Mouse (Mus musculus): Measurements from ENCODE around the gene Ripk4. TPM values are rescaled to one million over a fixed set of nuclear protein-coding genes. Genes with fewer than 3 reads are reported as not detected.

The Ripk4 gene
- polyA plus RNA-seq, 1 experiment, result not detected

DNA sequence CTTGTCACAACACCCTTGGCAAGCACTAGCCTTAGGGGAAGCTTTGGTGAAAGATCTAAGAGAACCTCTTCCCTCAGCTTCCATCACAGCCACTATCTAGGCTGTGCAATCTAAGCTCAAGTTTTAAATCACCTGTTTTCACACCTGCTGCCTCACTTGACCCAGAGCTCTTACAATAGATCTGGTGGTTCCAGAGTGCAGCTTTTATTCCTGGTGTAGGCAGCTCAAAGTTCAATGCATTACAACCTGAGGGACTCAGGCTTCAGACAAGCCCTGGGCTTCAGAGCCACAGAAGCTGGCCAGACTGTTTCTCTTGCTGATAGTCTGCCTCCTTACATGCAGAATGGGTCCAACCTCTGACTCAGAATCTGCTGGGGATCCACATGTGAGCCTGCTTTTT lies 51.5 kb downstream of the Ripk4 start:
- no peak for TF ChIP-seq GATA1 (IDR thresholded peaks at IDR 0.05; ENCODE audit: borderline replicate concordance, low read length)
- TF ChIP-seq FLI1 (IDR thresholded peaks at IDR 0.05; ENCODE audit: low read length), result no peak

DNA sequence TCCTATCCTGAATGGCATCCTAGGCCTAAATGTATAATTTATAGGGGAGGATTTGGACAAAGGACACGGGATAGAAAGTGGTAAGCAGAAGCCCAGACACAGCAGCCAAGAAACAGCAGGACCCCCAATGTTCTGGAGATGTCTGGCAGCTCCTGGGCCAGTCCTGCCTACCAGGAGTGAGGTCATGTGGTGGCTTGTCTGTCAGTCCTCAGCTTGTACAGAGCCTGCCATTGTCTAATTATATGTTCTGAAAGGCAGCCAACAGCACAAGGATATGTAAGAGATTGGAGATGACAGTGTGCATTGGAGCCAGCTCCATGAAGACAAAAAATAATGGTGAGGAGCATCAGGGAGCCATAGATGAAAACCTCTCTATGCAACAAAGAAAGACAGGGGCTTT lies 61.7 kb downstream of the Ripk4 start:
- TF ChIP-seq FLI1 (IDR thresholded peaks at IDR 0.05; ENCODE audit: low read length) (no peak), GATA1 (IDR thresholded peaks at IDR 0.05; ENCODE audit: borderline replicate concordance, low read length) (no peak)
- Histone ChIP-seq H3K36me3 (replicated peaks; ENCODE audit: low read length) (no peaks in the 10 kb centered on the region), H3K4me1 (no peaks in the 10 kb centered on the region), H3K27me3 (replicated peaks) (peaks cover 11% of the 10 kb centered on the region), H3K9me3 (no peaks in the 10 kb centered on the region), H3K4me3 (replicated peaks) (no peak overlapping the region)

More for the DNA sequence above, 51.5 kb downstream of the Ripk4 start:
- Histone ChIP-seq H3K36me3 (replicated peaks; ENCODE audit: low read length) (no peaks in the 10 kb centered on the region), H3K27me3 (replicated peaks) (peaks cover 26% of the 10 kb centered on the region), H3K4me3 (replicated peaks) (no peak overlapping the region), H3K4me1 (no peaks in the 10 kb centered on the region), H3K9me3 (no peaks in the 10 kb centered on the region)

- Histone ChIP-seq H3K4me3 (replicated peaks) (no peak overlapping the region), H3K9me3 (no peaks in the 10 kb centered on the region), H3K27me3 (replicated peaks) (peaks cover 8% of the 10 kb centered on the region), H3K36me3 (replicated peaks; ENCODE audit: low read length) (no peaks in the 10 kb centered on the region), H3K4me1 (no peaks in the 10 kb centered on the region)
- TF ChIP-seq GATA1 (IDR thresholded peaks at IDR 0.05; ENCODE audit: borderline replicate concordance, low read length), result no peak
- no peak for TF ChIP-seq FLI1 (IDR thresholded peaks at IDR 0.05; ENCODE audit: low read length)
These were observed 65.8 kb downstream of the Ripk4 start for GRCm38 (mm10) chr16:97697769-97698168.

DNA sequence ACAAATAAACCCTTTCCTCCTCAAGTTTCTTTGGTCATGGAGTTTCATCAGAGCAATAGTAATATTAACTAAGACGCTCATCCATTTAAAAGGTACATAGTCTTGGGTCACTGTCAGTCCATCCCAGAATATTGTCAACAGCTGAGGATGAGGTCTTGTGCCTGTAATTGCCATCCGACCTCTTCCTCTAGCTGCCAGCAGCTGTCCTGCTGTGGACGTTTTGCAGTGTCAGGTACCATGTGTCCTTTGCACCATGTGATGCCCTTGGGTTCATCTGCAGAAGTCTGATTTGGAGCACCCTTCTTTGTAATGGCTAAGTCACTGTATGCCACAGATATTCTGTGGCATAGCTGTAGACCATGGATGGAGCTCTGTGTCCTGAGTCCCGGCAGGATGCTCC lies 67.9 kb downstream of the Ripk4 start:
- H3K9me3 ChIP-seq, result no peaks in the 10 kb centered on the region
- H3K4me3 ChIP-seq (replicated peaks), result no peak overlapping the region
- no peaks in the 10 kb centered on the region for H3K4me1 ChIP-seq
- H3K27me3 ChIP-seq (replicated peaks), result peaks cover 11% of the 10 kb centered on the region
- TF ChIP-seq FLI1 (IDR thresholded peaks at IDR 0.05; ENCODE audit: low read length) (no peak), GATA1 (IDR thresholded peaks at IDR 0.05; ENCODE audit: borderline replicate concordance, low read length) (no peak)
- no peaks in the 10 kb centered on the region for H3K36me3 ChIP-seq (replicated peaks; ENCODE audit: low read length)

Other genes with a start within 250 kb of the Ripk4 start
- 0.75 TPM in 1 of 2 replicates, not detected in the other for gene Fam3b, start 249.0 kb downstream of the Ripk4 start, polyA plus RNA-seq (2012; ENCODE audit: insufficient read depth, low replicate concordance)
- gene Tmprss2, start 152.6 kb downstream of the Ripk4 start, polyA plus RNA-seq (2012; ENCODE audit: insufficient read depth, low replicate concordance), result 22.5 TPM in 1 of 2 replicates, not detected in the other
- 0.68 and 0.90 TPM in 2 replicates for gene Prdm15, start 88.1 kb upstream of the Ripk4 start, polyA plus RNA-seq (2012; ENCODE audit: insufficient read depth, low replicate concordance)
- 7.4 and 11.5 TPM in 2 replicates for gene C2cd2, start 198.8 kb upstream of the Ripk4 start, polyA plus RNA-seq (2012; ENCODE audit: insufficient read depth, low replicate concordance)
- 13.6 and 18.1 TPM in 2 replicates for gene Zbtb21, start 198.8 kb upstream of the Ripk4 start, polyA plus RNA-seq (2012; ENCODE audit: insufficient read depth, low replicate concordance)
- gene B230307C23Rik, start 233.5 kb upstream of the Ripk4 start, polyA plus RNA-seq (2012; ENCODE audit: insufficient read depth, low replicate concordance), result 5.0 TPM in 1 of 2 replicates, not detected in the other

All from megakaryocyte, embryonic 14.5 days (primary cell).